Mouse (Mus musculus) bone marrow macrophage, adult 2 months (primary cell): ENCODE results near the gene Stra6.

Experiments
- CTCF ChIP-seq: IDR thresholded peaks from 2 replicates; pipeline ENCODE4 v1.5.1; 2012; ENCODE audit warnings: low read depth, mild to moderate bottlenecking, low read length, moderate library complexity
- POLR2A ChIP-seq: IDR thresholded peaks from 2 replicates; pipeline ENCODE4 v1.6.1; 2012; ENCODE audit warnings: mild to moderate bottlenecking, low read depth, low read length, borderline replicate concordance

- no peak for TF ChIP-seq POLR2A
- no peak for TF ChIP-seq CTCF
Observed at GRCm38 (mm10) chr9:58135921-58136321, 72.3 kb downstream of the Stra6 start.
